Mouse (Mus musculus): ENCODE measurements around the gene Cpne6. TPM values are rescaled to one million over a fixed set of nuclear protein-coding genes. Genes with fewer than 3 reads are reported as not detected.

The Cpne6 gene
- polyA plus RNA-seq, 1 experiment from 2014 or later, result 0.74 TPM

DNA sequence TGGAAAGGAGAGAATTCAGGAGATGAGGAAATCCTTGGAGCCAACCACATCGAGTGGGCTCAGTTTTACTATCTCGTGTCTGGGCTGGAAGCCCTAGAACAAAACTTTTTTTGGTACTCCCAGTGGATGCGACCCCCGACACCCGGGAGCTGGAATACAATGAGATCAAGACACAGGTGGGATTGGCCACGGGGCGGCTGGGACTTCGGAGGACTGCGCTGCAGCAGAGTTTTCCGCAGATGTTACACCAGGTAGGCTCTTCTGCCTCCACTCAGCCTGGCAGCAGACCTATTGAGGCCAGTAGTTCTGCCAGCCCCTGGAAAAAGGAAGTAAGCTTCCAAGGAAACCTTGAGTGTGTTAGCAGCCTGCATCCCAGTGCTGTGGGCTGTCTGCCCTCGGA, 53.0 kb downstream of the Cpne6 start:
- no peaks in the 10 kb centered on the region for H3K9me3 ChIP-seq (ENCODE audit: control insufficient read depth, low read length)
- H3K36me3 ChIP-seq (ENCODE audit: control insufficient read depth, insufficient read depth, low read length), result peaks cover 49% of the 10 kb centered on the region
- ATAC-seq (ENCODE audit: low FRiP score, low TSS enrichment) (no peak), DNase-seq (no peak)
- no peak overlapping the region for H3K4me2 ChIP-seq (ENCODE audit: low read length)
- H3K27me3 ChIP-seq (ENCODE audit: control insufficient read depth, insufficient read depth, low read length), result no peaks in the 10 kb centered on the region
- H3K4me3 ChIP-seq (replicated peaks; ENCODE audit: low read depth, low read length), result no peak overlapping the region
- H3K9ac ChIP-seq (replicated peaks; ENCODE audit: low read length), result no peak overlapping the region
- H3K27ac ChIP-seq (replicated peaks; ENCODE audit: low read depth, low read length), result no peak overlapping the region
- H3K4me1 ChIP-seq (ENCODE audit: control insufficient read depth, insufficient read depth, low read length), result peaks cover 11% of the 10 kb centered on the region
- WGBS, result 93% methylated on average over 11 of the region's 11 CpGs

DNA sequence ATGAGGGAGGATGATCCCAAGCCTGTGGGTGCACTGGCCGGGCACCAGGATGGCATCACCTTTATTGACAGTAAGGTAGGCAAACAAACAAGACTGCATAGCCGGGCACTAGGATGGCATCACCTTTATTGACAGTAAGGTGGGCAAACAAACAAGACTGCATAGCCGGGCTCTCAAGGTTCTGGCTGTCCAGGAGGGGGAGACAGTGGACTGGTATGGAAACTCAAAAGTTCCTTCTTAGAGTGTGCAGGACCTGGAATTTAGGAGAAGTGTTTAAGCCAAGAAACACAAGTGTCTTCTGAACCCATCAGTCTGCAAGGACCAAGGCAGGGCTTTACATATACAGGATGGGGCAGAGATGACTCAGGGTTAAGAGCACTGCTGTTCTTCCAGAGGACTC, 55.5 kb downstream of the Cpne6 start:
- no peak overlapping the region for H3K27ac ChIP-seq (replicated peaks; ENCODE audit: low read depth, low read length)
- no peak overlapping the region for H3K4me3 ChIP-seq (replicated peaks; ENCODE audit: low read depth, low read length)
- 88% methylated on average over 3 of the region's 3 CpGs for WGBS
- peaks cover 74% of the 10 kb centered on the region for H3K36me3 ChIP-seq (ENCODE audit: control insufficient read depth, insufficient read depth, low read length)
- peaks cover 8% of the 10 kb centered on the region for H3K4me1 ChIP-seq (ENCODE audit: control insufficient read depth, insufficient read depth, low read length)
- H3K9me3 ChIP-seq (ENCODE audit: control insufficient read depth, low read length), result no peaks in the 10 kb centered on the region
- ATAC-seq (ENCODE audit: low FRiP score, low TSS enrichment), result no peak
- no peaks in the 10 kb centered on the region for H3K27me3 ChIP-seq (ENCODE audit: control insufficient read depth, insufficient read depth, low read length)
- no peak overlapping the region for H3K4me2 ChIP-seq (ENCODE audit: low read length)
- no peak overlapping the region for H3K9ac ChIP-seq (replicated peaks; ENCODE audit: low read length)
- no peak for DNase-seq

Other genes with a start within 250 kb of the Cpne6 start
- gene Dhrs4, start 31.7 kb upstream of the Cpne6 start, polyA plus RNA-seq (2014; fragmentation: Nextera tagmentation; extraction: Ambion mirVana), result 11.5 and 13.3 TPM in 2 replicates
- gene Carmil3, start 19.8 kb upstream of the Cpne6 start, polyA plus RNA-seq (2014; fragmentation: Nextera tagmentation; extraction: Ambion mirVana), result 34.7 and 34.8 TPM in 2 replicates
- gene Nrl, start 14.5 kb downstream of the Cpne6 start, polyA plus RNA-seq (2014; fragmentation: Nextera tagmentation; extraction: Ambion mirVana), result 0.24 TPM in 1 of 2 replicates, not detected in the other
- 15.8 and 16.2 TPM in 2 replicates for gene Pck2, start 29.8 kb downstream of the Cpne6 start, polyA plus RNA-seq (2014; fragmentation: Nextera tagmentation; extraction: Ambion mirVana)
- 133 and 134 TPM in 2 replicates for gene Dcaf11, start 49.6 kb downstream of the Cpne6 start, polyA plus RNA-seq (2014; fragmentation: Nextera tagmentation; extraction: Ambion mirVana)
- gene A730061H03Rik, start 50.0 kb downstream of the Cpne6 start, polyA plus RNA-seq (2014; fragmentation: Nextera tagmentation; extraction: Ambion mirVana), result 1.7 and 2.1 TPM in 2 replicates
- not detected in 2 replicates for gene Fitm1, start 65.2 kb downstream of the Cpne6 start, polyA plus RNA-seq (2014; fragmentation: Nextera tagmentation; extraction: Ambion mirVana)
- gene Psme1, start 67.7 kb downstream of the Cpne6 start, polyA plus RNA-seq (2014; fragmentation: Nextera tagmentation; extraction: Ambion mirVana), result 189 and 217 TPM in 2 replicates
- 17.3 and 32.8 TPM in 2 replicates for gene Emc9, start 74.9 kb downstream of the Cpne6 start, polyA plus RNA-seq (2014; fragmentation: Nextera tagmentation; extraction: Ambion mirVana)
- 165 and 182 TPM in 2 replicates for gene Psme2, start 80.7 kb downstream of the Cpne6 start, polyA plus RNA-seq (2014; fragmentation: Nextera tagmentation; extraction: Ambion mirVana)
- gene Rnf31, start 81.3 kb downstream of the Cpne6 start, polyA plus RNA-seq (2014; fragmentation: Nextera tagmentation; extraction: Ambion mirVana), result 15.6 and 17.1 TPM in 2 replicates
- gene Irf9, start 93.1 kb downstream of the Cpne6 start, polyA plus RNA-seq (2014; fragmentation: Nextera tagmentation; extraction: Ambion mirVana), result 7.2 and 11.5 TPM in 2 replicates
- 2.6 and 8.2 TPM in 2 replicates for gene Rec8, start 107.6 kb downstream of the Cpne6 start, polyA plus RNA-seq (2014; fragmentation: Nextera tagmentation; extraction: Ambion mirVana)
- gene Ipo4, start 125.5 kb downstream of the Cpne6 start, polyA plus RNA-seq (2014; fragmentation: Nextera tagmentation; extraction: Ambion mirVana), result 107 and 111 TPM in 2 replicates
- gene Gm49378, start 127.5 kb downstream of the Cpne6 start, polyA plus RNA-seq (2014; fragmentation: Nextera tagmentation; extraction: Ambion mirVana), result 2.6 and 4.1 TPM in 2 replicates
- gene Tm9sf1, start 133.4 kb downstream of the Cpne6 start, polyA plus RNA-seq (2014; fragmentation: Nextera tagmentation; extraction: Ambion mirVana), result 44.7 and 53.8 TPM in 2 replicates
- 0.35 and 0.47 TPM in 2 replicates for gene Tssk4, start 139.7 kb downstream of the Cpne6 start, polyA plus RNA-seq (2014; fragmentation: Nextera tagmentation; extraction: Ambion mirVana)
- gene Mdp1, start 150.1 kb downstream of the Cpne6 start, polyA plus RNA-seq (2014; fragmentation: Nextera tagmentation; extraction: Ambion mirVana), result 74.8 and 78.9 TPM in 2 replicates
- gene Gmpr2, start 161.5 kb downstream of the Cpne6 start, polyA plus RNA-seq (2014; fragmentation: Nextera tagmentation; extraction: Ambion mirVana), result 41.0 and 42.3 TPM in 2 replicates
- 529 and 660 TPM in 2 replicates for gene Nedd8, start 161.7 kb downstream of the Cpne6 start, polyA plus RNA-seq (2014; fragmentation: Nextera tagmentation; extraction: Ambion mirVana)
- gene Tinf2, start 171.4 kb downstream of the Cpne6 start, polyA plus RNA-seq (2014; fragmentation: Nextera tagmentation; extraction: Ambion mirVana), result 23.4 and 26.9 TPM in 2 replicates
- 0.14 and 0.36 TPM in 2 replicates for gene Tgm1, start 203.5 kb downstream of the Cpne6 start, polyA plus RNA-seq (2014; fragmentation: Nextera tagmentation; extraction: Ambion mirVana)
- gene Rabggta, start 211.8 kb downstream of the Cpne6 start, polyA plus RNA-seq (2014; fragmentation: Nextera tagmentation; extraction: Ambion mirVana), result 39.4 and 48.5 TPM in 2 replicates
- gene Dhrs1, start 235.2 kb downstream of the Cpne6 start, polyA plus RNA-seq (2014; fragmentation: Nextera tagmentation; extraction: Ambion mirVana), result 60.1 and 65.1 TPM in 2 replicates
- 25.0 and 31.2 TPM in 2 replicates for gene Nop9, start 235.2 kb downstream of the Cpne6 start, polyA plus RNA-seq (2014; fragmentation: Nextera tagmentation; extraction: Ambion mirVana)
- gene Cideb, start 248.0 kb downstream of the Cpne6 start, polyA plus RNA-seq (2014; fragmentation: Nextera tagmentation; extraction: Ambion mirVana), result 0.18 and 0.19 TPM in 2 replicates

All from midbrain, embryonic 14.5 days (tissue).